Mouse (Mus musculus): ENCODE data around the gene Elovl6. TPM values are rescaled to one million over a fixed set of nuclear protein-coding genes. Genes with fewer than 3 reads are reported as not detected.
A peak's percentile ranks its signal among the peaks of the same experiment; 100 is the strongest.

Gene Elovl6
- polyA plus RNA-seq, 1 experiment: 3.1 TPM

DNA sequence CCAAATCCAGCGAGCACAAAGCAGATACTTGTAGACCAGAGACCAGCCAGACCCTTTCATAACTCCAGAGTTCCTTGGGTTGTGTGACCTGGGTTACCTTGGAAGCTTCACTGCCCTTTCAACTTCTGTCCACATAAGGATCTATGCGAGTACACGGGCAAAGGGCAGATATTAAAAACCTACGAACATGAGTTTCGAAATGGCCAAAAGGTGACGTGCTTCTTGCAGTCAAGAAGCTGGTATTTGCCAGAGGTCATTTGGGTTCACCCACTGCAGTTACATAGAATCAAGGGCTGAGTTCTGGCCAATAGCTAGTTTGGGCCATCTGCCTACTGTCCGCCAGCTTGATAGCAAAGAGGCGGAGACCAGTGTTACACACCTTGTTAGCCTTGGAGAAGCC lies 59.6 kb downstream of the Elovl6 start:
- Histone ChIP-seq H3K4me1 (ENCODE audit: control insufficient read depth, insufficient read depth, insufficient read length) (no peaks in the 10 kb centered on the region), H3K27me3 (ENCODE audit: control insufficient read depth, insufficient read depth, low read length) (no peaks in the 10 kb centered on the region), H3K4me3 (ENCODE audit: extremely low read depth, insufficient read depth, insufficient read length) (no peak overlapping the region), H3K27ac (ENCODE audit: insufficient read depth, low read length) (no peak overlapping the region), H3K36me3 (ENCODE audit: control insufficient read depth, insufficient read depth, low read length) (no peaks in the 10 kb centered on the region)
- WGBS: 94% methylated on average over 8 of the region's 8 CpGs
- DNase-seq (ENCODE audit: low read depth in 1 of 2, low spot score in 2 of 2): no peak
- TF ChIP-seq POLR2A (IDR thresholded peaks at IDR 0.05; ENCODE audit: low read depth, low read length) (no peak), CTCF (IDR thresholded peaks at IDR 0.05; ENCODE audit: extremely low read depth, insufficient read depth, insufficient read length, insufficient replicate concordance) (no peak)

- TF ChIP-seq CTCF (IDR thresholded peaks at IDR 0.05; ENCODE audit: extremely low read depth, insufficient read depth, insufficient read length, insufficient replicate concordance) (no peak), POLR2A (IDR thresholded peaks at IDR 0.05; ENCODE audit: low read depth, low read length) (no peak)
- H3K36me3 ChIP-seq (ENCODE audit: control insufficient read depth, insufficient read depth, low read length): no peaks in the 10 kb centered on the region
- no peak for DNase-seq (ENCODE audit: low read depth in 1 of 2, low spot score in 2 of 2)
- 88% methylated on average over 9 of the region's 9 CpGs for WGBS
- no peaks in the 10 kb centered on the region for H3K4me1 ChIP-seq (ENCODE audit: control insufficient read depth, insufficient read depth, insufficient read length)
- no peak overlapping the region for H3K4me3 ChIP-seq (ENCODE audit: extremely low read depth, insufficient read depth, insufficient read length)
- H3K27ac ChIP-seq (ENCODE audit: insufficient read depth, low read length): no peak overlapping the region
- no peaks in the 10 kb centered on the region for H3K27me3 ChIP-seq (ENCODE audit: control insufficient read depth, insufficient read depth, low read length)
Observed at GRCm38 (mm10) chr3:129593001-129593400, 60.8 kb downstream of the Elovl6 start.

GRCm38 (mm10) chr3:129593735-129594134 lies 61.6 kb downstream of the Elovl6 start:
- TF ChIP-seq POLR2A (IDR thresholded peaks at IDR 0.05; ENCODE audit: low read depth, low read length): no peak
- no peak for TF ChIP-seq CTCF (IDR thresholded peaks at IDR 0.05; ENCODE audit: extremely low read depth, insufficient read depth, insufficient read length, insufficient replicate concordance)
- WGBS: 92% methylated on average over 3 of the region's 3 CpGs
- no peak overlapping the region for H3K27ac ChIP-seq (ENCODE audit: insufficient read depth, low read length)
- H3K36me3 ChIP-seq (ENCODE audit: control insufficient read depth, insufficient read depth, low read length): no peaks in the 10 kb centered on the region
- H3K4me3 ChIP-seq (ENCODE audit: extremely low read depth, insufficient read depth, insufficient read length): no peak overlapping the region
- no peaks in the 10 kb centered on the region for H3K27me3 ChIP-seq (ENCODE audit: control insufficient read depth, insufficient read depth, low read length)
- no peaks in the 10 kb centered on the region for H3K4me1 ChIP-seq (ENCODE audit: control insufficient read depth, insufficient read depth, insufficient read length)
- no peak for DNase-seq (ENCODE audit: low read depth in 1 of 2, low spot score in 2 of 2)

GRCm38 (mm10) chr3:129596098-129596497 lies 63.9 kb downstream of the Elovl6 start:
- no peak overlapping the region for H3K4me3 ChIP-seq (ENCODE audit: extremely low read depth, insufficient read depth, insufficient read length)

GRCm38 (mm10) chr3:129602289-129602688 lies 70.1 kb downstream of the Elovl6 start:
- peak in 1 of 2 experiments; percentile 28 for DNase-seq (ENCODE audit: low read depth in 1 of 2, low spot score in 2 of 2)
- 27% methylated on average over 9 of the region's 9 CpGs for WGBS
- H3K4me1 ChIP-seq (ENCODE audit: control insufficient read depth, insufficient read depth, insufficient read length): peaks cover 3% of the 10 kb centered on the region; the same call in 1 of the 2 replicates

More at GRCm38 (mm10) chr3:129596098-129596497, 63.9 kb downstream of the Elovl6 start:
- no peaks in the 10 kb centered on the region for H3K27me3 ChIP-seq (ENCODE audit: control insufficient read depth, insufficient read depth, low read length)
- no peaks in the 10 kb centered on the region for H3K4me1 ChIP-seq (ENCODE audit: control insufficient read depth, insufficient read depth, insufficient read length)
- no peak for DNase-seq (ENCODE audit: low read depth in 1 of 2, low spot score in 2 of 2)
- H3K27ac ChIP-seq (ENCODE audit: insufficient read depth, low read length): no peak overlapping the region
- TF ChIP-seq POLR2A (IDR thresholded peaks at IDR 0.05; ENCODE audit: low read depth, low read length) (no peak), CTCF (IDR thresholded peaks at IDR 0.05; ENCODE audit: extremely low read depth, insufficient read depth, insufficient read length, insufficient replicate concordance) (no peak)
- WGBS: 89% methylated on average over 6 of the region's 6 CpGs
- H3K36me3 ChIP-seq (ENCODE audit: control insufficient read depth, insufficient read depth, low read length): no peaks in the 10 kb centered on the region

DNA sequence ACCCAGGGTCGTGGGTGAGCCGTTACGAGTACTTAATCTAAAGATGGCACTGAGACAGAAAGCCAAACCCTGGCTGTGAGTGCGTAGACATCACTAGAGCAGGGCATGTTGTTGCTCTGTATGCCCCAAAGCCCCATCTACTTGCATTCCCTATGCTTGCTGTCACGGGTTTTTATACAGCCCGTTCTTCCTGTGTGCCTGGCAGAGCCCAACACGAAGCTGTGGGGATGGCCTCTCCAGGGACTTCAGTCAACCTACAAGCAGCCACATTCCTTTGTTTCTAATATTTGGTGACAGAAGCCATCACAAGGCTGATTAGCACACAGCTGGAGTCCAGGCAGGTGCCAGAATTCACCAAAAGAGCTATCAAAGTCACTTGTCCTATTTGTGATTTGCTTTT lies 73.3 kb downstream of the Elovl6 start:
- no peak for DNase-seq (ENCODE audit: low read depth in 1 of 2, low spot score in 2 of 2)
- no peak for TF ChIP-seq POLR2A (IDR thresholded peaks at IDR 0.05; ENCODE audit: low read depth, low read length)
- TF ChIP-seq CTCF (IDR thresholded peaks at IDR 0.05; ENCODE audit: extremely low read depth, insufficient read depth, insufficient read length, insufficient replicate concordance): no peak
- Histone ChIP-seq H3K4me1 (ENCODE audit: control insufficient read depth, insufficient read depth, insufficient read length) (peaks cover 3% of the 10 kb centered on the region; the same call in 1 of the 2 replicates), H3K27me3 (ENCODE audit: control insufficient read depth, insufficient read depth, low read length) (no peaks in the 10 kb centered on the region), H3K36me3 (ENCODE audit: control insufficient read depth, insufficient read depth, low read length) (no peaks in the 10 kb centered on the region), H3K4me3 (ENCODE audit: extremely low read depth, insufficient read depth, insufficient read length) (no peak overlapping the region), H3K27ac (ENCODE audit: insufficient read depth, low read length) (no peak overlapping the region)
- 93% methylated on average over 7 of the region's 7 CpGs for WGBS

More at GRCm38 (mm10) chr3:129602289-129602688, 70.1 kb downstream of the Elovl6 start:
- Histone ChIP-seq H3K27me3 (ENCODE audit: control insufficient read depth, insufficient read depth, low read length) (no peaks in the 10 kb centered on the region), H3K36me3 (ENCODE audit: control insufficient read depth, insufficient read depth, low read length) (no peaks in the 10 kb centered on the region), H3K27ac (ENCODE audit: insufficient read depth, low read length) (peak overlapping the region; percentile 72), H3K4me3 (ENCODE audit: extremely low read depth, insufficient read depth, insufficient read length) (no peak overlapping the region)
- TF ChIP-seq POLR2A (IDR thresholded peaks at IDR 0.05; ENCODE audit: low read depth, low read length) (no peak), CTCF (IDR thresholded peaks at IDR 0.05; ENCODE audit: extremely low read depth, insufficient read depth, insufficient read length, insufficient replicate concordance) (no peak)

GRCm38 (mm10) chr3:129605934-129606333 lies 73.8 kb downstream of the Elovl6 start:
- H3K4me1 ChIP-seq (ENCODE audit: control insufficient read depth, insufficient read depth, insufficient read length): peaks cover 3% of the 10 kb centered on the region; the same call in 1 of the 2 replicates
- no peak overlapping the region for H3K4me3 ChIP-seq (ENCODE audit: extremely low read depth, insufficient read depth, insufficient read length)
- H3K27ac ChIP-seq (ENCODE audit: insufficient read depth, low read length): no peak overlapping the region
- TF ChIP-seq POLR2A (IDR thresholded peaks at IDR 0.05; ENCODE audit: low read depth, low read length) (no peak), CTCF (IDR thresholded peaks at IDR 0.05; ENCODE audit: extremely low read depth, insufficient read depth, insufficient read length, insufficient replicate concordance) (no peak)
- no peaks in the 10 kb centered on the region for H3K27me3 ChIP-seq (ENCODE audit: control insufficient read depth, insufficient read depth, low read length)
- 94% methylated on average over 6 of the region's 6 CpGs for WGBS
- DNase-seq (ENCODE audit: low read depth in 1 of 2, low spot score in 2 of 2): no peak
- H3K36me3 ChIP-seq (ENCODE audit: control insufficient read depth, insufficient read depth, low read length): no peaks in the 10 kb centered on the region
